Mouse (Mus musculus) kidney, adult 2 months (tissue): ENCODE measurements around the gene Smg7.

Source experiments
- CTCF ChIP-seq: fragments of 200-500 bp; conservative IDR thresholded peaks from 2 replicates; pipeline ENCODE4 v1.5.1; 2011; ENCODE audit warnings: low read depth, mild to moderate bottlenecking, control low read depth, low read length, moderate library complexity, mixed read lengths; ENCODE audit not compliant: insufficient read depth, insufficient read length
- POLR2A ChIP-seq: fragments of 200-500 bp; IDR thresholded peaks from one replicate; pipeline ENCODE4 v1.6.1; 2011; ENCODE audit warnings: low read depth, low read length, control low read depth

DNA sequence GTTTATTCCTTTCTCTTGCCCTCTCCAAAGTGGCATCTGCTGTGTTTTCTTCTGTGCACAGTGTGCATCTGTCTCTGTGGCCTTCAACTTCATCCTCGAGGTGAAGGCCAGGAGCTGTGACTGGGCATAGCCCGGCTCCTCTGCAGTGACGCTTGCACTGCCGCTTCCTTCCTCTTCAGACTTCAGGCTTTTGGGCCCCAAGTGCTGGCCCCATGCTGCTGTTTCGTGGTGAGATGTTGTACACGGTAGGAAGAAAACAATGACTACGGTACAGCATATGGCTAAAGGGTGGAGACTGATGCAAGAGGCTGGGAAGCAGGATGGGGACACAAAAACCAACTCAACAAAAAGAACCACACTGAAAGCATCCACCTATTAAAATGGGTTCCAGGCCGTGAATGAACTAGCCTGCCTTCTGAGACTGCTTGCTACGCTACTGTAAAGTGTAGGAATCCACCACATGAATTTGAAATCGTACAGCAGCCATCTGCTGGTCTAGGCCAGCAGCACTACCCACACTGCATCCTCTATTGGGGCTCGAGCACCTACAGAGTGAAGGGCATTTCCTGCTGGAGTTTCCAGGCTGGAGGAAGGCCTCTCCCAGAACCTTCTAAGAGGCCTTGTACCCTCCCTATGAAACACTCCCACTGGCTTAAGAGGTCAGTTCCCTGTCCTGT is 64.3 kb downstream of the Smg7 start:
- TF ChIP-seq CTCF (no peak), POLR2A (no peak)
